Mouse (Mus musculus) hindbrain, embryonic 10.5 days (tissue): ENCODE measurements around the gene Syce1. TPM values are rescaled to one million over a fixed set of nuclear protein-coding genes. Genes with fewer than 3 reads are reported as not detected.
"Not testable (repeated sequence)": the region's sequence is repeated elsewhere in the genome, so short reads cannot be mapped to it uniquely, and the experiment has no call there.

ENCODE experiments used
- DNase-seq: peaks from one replicate; pipeline ENCODE4 v3.0.0-alpha.2; 2017; ENCODE audit warnings: low spot score
- H3K27ac ChIP-seq: fragments of 300-500 bp; sonication (generic); 2 replicates; pipeline ENCODE4 v1.5.1; 2016; ENCODE audit warnings: mild to moderate bottlenecking, moderate library complexity
- H3K27me3 ChIP-seq: fragments of 300-500 bp; sonication (generic); 2 replicates; pipeline ENCODE4 v1.6.1; 2016; ENCODE audit warnings: mild to moderate bottlenecking; ENCODE audit not compliant: poor library complexity, insufficient read depth, severe bottlenecking
- H3K36me3 ChIP-seq: fragments of 300-500 bp; sonication (generic); 2 replicates; pipeline ENCODE4 v1.6.1; 2016; ENCODE audit warnings: mild to moderate bottlenecking, moderate library complexity
- H3K4me1 ChIP-seq: fragments of 300-500 bp; sonication (generic); replicated peaks from 2 replicates; pipeline ENCODE4 v1.6.1; 2016; ENCODE audit warnings: mild to moderate bottlenecking
- H3K4me3 ChIP-seq: fragments of 300-500 bp; sonication (generic); 2 replicates; pipeline ENCODE4 v1.5.1; 2016; ENCODE audit warnings: mild to moderate bottlenecking, moderate library complexity
- H3K9me3 ChIP-seq: fragments of 300-500 bp; sonication (generic); 2 replicates; pipeline ENCODE4 v1.6.1; 2016; ENCODE audit warnings: mild to moderate bottlenecking, moderate library complexity
- WGBS: fragments of 180-500 bp; shearing (Covaris S2); methylation state at CpG from one replicate; pipeline ENCODE4 v1.1.7; 2016; 5-methylcytosine and 5-hydroxymethylcytosine counted together
- polyA plus RNA-seq: library from polyadenylated mRNA; unstranded; fragments of >200 nt; fragmentation: Nextera tagmentation; extraction: Ambion mirVana; gene quantifications from 2 replicates; pipeline ENCODE4 v1.2.1, GENCODE M21; 2016

Syce1 gene
- polyA plus RNA-seq, 1 experiment from 2014 or later: 0.27 TPM

- peaks cover 29% of the 10 kb centered on the region for H3K36me3 ChIP-seq
- WGBS: 89% methylated on average over 12 of the region's 12 CpGs
- H3K4me1 ChIP-seq: no peaks in the 10 kb centered on the region
- no peak overlapping the region for H3K27ac ChIP-seq
- no peak for DNase-seq
- no peaks in the 10 kb centered on the region for H3K27me3 ChIP-seq
- H3K4me3 ChIP-seq: no peak overlapping the region
- no peaks in the 10 kb centered on the region for H3K9me3 ChIP-seq
These were observed 25.2 kb upstream of the Syce1 start for GRCm38 (mm10) chr7:140812850-140813249.

GRCm38 (mm10) chr7:140811714-140812113 is 24.1 kb upstream of the Syce1 start:
- DNase-seq: no peak
- H3K27me3 ChIP-seq: no peaks in the 10 kb centered on the region
- H3K9me3 ChIP-seq: no peaks in the 10 kb centered on the region
- WGBS: 88% methylated on average over 13 of the region's 13 CpGs
- H3K27ac ChIP-seq: no peak overlapping the region
- no peaks in the 10 kb centered on the region for H3K4me1 ChIP-seq
- no peak overlapping the region for H3K4me3 ChIP-seq
- peaks cover 29% of the 10 kb centered on the region for H3K36me3 ChIP-seq

GRCm38 (mm10) chr7:140810496-140810895 is 22.8 kb upstream of the Syce1 start:
- no peak for DNase-seq
- Histone ChIP-seq H3K27me3 (no peaks in the 10 kb centered on the region), H3K4me3 (no peak overlapping the region), H3K36me3 (peaks cover 29% of the 10 kb centered on the region), H3K4me1 (no peaks in the 10 kb centered on the region), H3K9me3 (no peaks in the 10 kb centered on the region), H3K27ac (no peak overlapping the region)
- WGBS: 90% methylated on average over 6 of the region's 6 CpGs

GRCm38 (mm10) chr7:140805704-140806103 is 18.1 kb upstream of the Syce1 start:
- Histone ChIP-seq H3K27me3 (no peaks in the 10 kb centered on the region), H3K4me3 (no peak overlapping the region), H3K4me1 (no peaks in the 10 kb centered on the region), H3K36me3 (peaks cover 5% of the 10 kb centered on the region), H3K9me3 (no peaks in the 10 kb centered on the region), H3K27ac (no peak overlapping the region)
- peak; percentile 23 for DNase-seq
- WGBS: 13% methylated on average over 1 of the region's 1 CpGs

GRCm38 (mm10) chr7:140802629-140803028 is 15.0 kb upstream of the Syce1 start:
- no peaks in the 10 kb centered on the region for H3K9me3 ChIP-seq
- H3K27me3 ChIP-seq: no peaks in the 10 kb centered on the region
- H3K4me3 ChIP-seq: no peak overlapping the region
- H3K27ac ChIP-seq: no peak overlapping the region
- no peaks in the 10 kb centered on the region for H3K36me3 ChIP-seq
- 82% methylated on average over 6 of the region's 6 CpGs for WGBS
- no peaks in the 10 kb centered on the region for H3K4me1 ChIP-seq
- no peak for DNase-seq

DNA sequence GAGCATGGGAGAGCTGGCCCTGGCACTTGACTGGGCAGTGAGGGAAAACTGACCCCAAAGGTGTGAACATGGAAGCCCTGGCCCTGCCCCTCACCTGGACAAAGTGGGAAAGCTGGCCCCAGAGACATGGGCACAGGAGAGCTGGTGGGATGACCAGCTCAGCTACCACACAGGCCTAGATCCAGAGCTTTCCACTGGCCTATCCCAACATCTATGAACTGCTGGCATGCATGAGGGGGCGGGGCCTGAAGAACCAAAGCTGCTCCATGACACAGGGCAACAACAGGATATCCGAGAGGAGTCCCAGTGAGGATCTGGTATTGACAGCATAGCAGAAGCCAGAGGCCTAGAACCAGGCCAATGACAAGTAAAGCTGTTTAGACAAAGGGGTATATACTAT is 10.6 kb upstream of the Syce1 start:
- H3K27ac ChIP-seq: no peak overlapping the region
- H3K4me1 ChIP-seq: no peaks in the 10 kb centered on the region
- WGBS: 72% methylated on average over 2 of the region's 2 CpGs
- no peaks in the 10 kb centered on the region for H3K27me3 ChIP-seq
- H3K36me3 ChIP-seq: no peaks in the 10 kb centered on the region
- DNase-seq: no peak
- H3K4me3 ChIP-seq: no peak overlapping the region
- no peaks in the 10 kb centered on the region for H3K9me3 ChIP-seq

DNA sequence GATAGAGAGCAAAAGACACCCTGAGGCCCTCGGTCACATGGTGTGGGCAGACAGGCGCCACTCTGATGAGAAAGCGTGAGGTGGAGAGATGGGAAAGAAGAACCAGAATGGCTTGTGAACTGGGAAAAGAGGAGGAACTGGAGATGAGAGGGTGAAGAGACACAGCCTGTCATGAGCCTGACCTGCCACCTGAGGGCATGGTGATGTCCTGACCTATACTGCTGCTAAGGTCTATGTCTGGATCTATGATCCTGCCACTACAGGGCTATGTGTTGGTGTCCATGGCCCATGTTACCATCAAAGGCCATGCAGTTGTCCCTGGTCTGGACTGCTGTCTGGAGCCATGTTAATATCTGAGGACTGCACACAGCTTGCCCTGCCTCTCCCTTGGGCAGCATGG is 10.0 kb upstream of the Syce1 start:
- Histone ChIP-seq H3K27me3 (no peaks in the 10 kb centered on the region), H3K4me1 (no peaks in the 10 kb centered on the region), H3K36me3 (no peaks in the 10 kb centered on the region), H3K27ac (no peak overlapping the region), H3K9me3 (no peaks in the 10 kb centered on the region), H3K4me3 (no peak overlapping the region)
- 87% methylated on average over 3 of the region's 3 CpGs for WGBS
- no peak for DNase-seq

- H3K36me3 ChIP-seq: no peaks in the 10 kb centered on the region
- no peaks in the 10 kb centered on the region for H3K9me3 ChIP-seq
- no peaks in the 10 kb centered on the region for H3K27me3 ChIP-seq
- H3K27ac ChIP-seq: no peak overlapping the region
- WGBS: 82% methylated on average over 4 of the region's 4 CpGs
- H3K4me1 ChIP-seq: no peaks in the 10 kb centered on the region
- H3K4me3 ChIP-seq: no peak overlapping the region
- no peak for DNase-seq
These were observed 5.9 kb upstream of the Syce1 start for GRCm38 (mm10) chr7:140793541-140793940.

DNA sequence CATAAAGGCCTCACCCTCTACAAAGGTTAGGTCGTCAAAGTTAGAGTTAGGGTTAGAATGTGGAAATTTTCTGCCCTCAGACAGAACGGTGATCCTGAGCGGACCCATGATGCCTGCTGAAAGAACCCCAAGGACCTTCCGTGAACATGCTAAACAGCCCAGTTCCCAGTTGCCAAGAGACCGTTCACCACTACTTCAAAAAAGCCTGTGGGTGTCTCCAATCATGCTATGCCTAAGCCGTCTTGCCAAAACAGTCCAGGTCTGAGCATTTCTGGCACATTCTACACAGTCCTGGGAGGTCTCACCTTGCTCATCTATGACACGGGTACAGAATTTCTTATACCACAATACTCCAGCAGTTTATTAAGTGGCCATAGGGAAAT is 392 bp upstream of the Syce1 start:
- DNase-seq: no peak
- H3K4me1 ChIP-seq: no peaks in the 10 kb centered on the region
- H3K27me3 ChIP-seq: no peaks in the 10 kb centered on the region
- no peaks in the 10 kb centered on the region for H3K36me3 ChIP-seq
- WGBS: 87% methylated on average over 7 of the region's 7 CpGs
- H3K27ac ChIP-seq: no peak overlapping the region
- no peak overlapping the region for H3K4me3 ChIP-seq
- 0 out of 2 replicates have a peak, but pooled peaks cover 3% of the 10 kb centered on the region for H3K9me3 ChIP-seq

GRCm38 (mm10) chr7:140780548-140780947 is 7.1 kb downstream of the Syce1 start:
- H3K4me3 ChIP-seq: no peak overlapping the region
- H3K4me1 ChIP-seq: no peaks in the 10 kb centered on the region
- H3K27me3 ChIP-seq: no peaks in the 10 kb centered on the region
- H3K9me3 ChIP-seq: no peaks in the 10 kb centered on the region
- H3K36me3 ChIP-seq: no peaks in the 10 kb centered on the region
- no peak for DNase-seq
- no peak overlapping the region for H3K27ac ChIP-seq
- 80% methylated on average over 4 of the region's 4 CpGs for WGBS

DNA sequence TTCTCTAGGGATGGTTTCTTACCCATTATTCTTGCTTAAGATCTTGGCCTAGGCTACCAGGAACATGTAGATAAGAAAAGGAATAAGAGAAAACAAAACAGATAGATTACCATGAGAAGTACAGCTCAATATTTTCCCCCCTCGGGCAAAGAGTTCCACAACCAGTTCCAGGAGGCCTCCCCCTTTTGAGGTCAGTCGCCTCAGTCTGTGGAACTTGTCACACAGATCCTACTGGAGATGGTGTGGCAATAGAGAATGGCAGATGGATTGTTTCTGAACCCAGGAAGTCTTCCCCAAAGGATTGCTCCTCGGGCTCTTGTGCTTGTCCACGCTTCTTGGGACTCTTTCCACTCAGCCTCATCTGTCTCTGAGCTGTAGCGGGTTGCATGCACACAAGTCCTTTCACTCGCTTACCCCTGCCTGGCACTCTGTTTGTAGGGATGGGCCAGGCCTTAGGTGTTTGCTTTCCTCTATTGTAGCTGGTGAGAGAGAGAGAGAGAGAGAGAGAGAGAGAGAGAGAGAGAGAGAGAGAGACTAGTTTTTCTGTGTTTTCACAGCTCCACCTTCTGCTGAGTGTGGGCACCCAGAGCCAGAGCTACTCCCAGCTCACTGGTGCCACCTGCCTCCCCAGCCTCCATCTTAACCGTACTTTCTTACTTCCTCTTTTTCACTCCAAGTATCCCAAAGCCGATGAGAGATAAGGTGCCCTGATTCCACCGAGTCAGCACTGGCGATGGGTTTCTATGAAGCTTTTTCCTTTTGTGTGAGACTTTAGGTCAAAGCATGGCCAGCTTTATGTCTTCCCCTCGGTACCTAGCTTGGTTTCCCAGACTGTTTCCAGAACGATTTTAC is 21.5 kb downstream of the Syce1 start:
- Histone ChIP-seq H3K36me3 (no peaks in the 10 kb centered on the region), H3K9me3 (no peaks in the 10 kb centered on the region), H3K27ac (no peak overlapping the region), H3K27me3 (no peaks in the 10 kb centered on the region), H3K4me1 (no peaks in the 10 kb centered on the region), H3K4me3 (no peak overlapping the region)
- no peak for DNase-seq
- 81% methylated on average over 12 of the region's 12 CpGs for WGBS

DNA sequence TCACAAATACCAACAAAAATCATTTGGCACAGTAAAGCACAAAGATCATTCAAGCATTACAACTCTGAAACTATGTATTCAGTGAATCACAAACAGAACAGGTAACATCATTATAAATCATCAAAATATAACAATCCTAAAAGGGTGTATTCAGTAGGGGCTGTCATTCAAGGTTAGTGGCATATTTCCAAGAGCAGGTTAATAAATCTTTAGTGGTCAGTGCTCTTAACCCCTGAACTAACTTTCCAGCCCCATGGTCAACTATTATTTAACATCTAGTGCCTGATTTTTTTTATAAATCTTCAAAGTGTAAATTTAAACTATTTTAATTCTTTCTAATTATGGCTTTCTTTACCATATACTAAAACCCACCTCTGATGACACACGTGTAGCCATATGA is 22.3 kb downstream of the Syce1 start:
- 72% methylated on average over 1 of the region's 1 CpGs for WGBS
- not testable (repeated sequence) for H3K36me3 ChIP-seq, H3K27ac ChIP-seq, H3K27me3 ChIP-seq, H3K4me3 ChIP-seq, DNase-seq, H3K4me1 ChIP-seq, H3K9me3 ChIP-seq

- Histone ChIP-seq H3K27me3 (no peaks in the 10 kb centered on the region), H3K4me1 (no peaks in the 10 kb centered on the region), H3K36me3 (no peaks in the 10 kb centered on the region), H3K9me3 (no peaks in the 10 kb centered on the region), H3K27ac (no peak within 1 kb of the TSS), H3K4me3 (no peak within 1 kb of the TSS)
- no peak for DNase-seq
- WGBS: 87% methylated on average over 7 of the region's 7 CpGs
These were observed 24.1 kb downstream of the Syce1 start, which contains the start of gene Cyp2e1 for GRCm38 (mm10) chr7:140763447-140764020. Gene Cyp2e1 (plus strand): TSS chr7:140763739.
